Mouse (Mus musculus) frontal cortex, postnatal 10 days (tissue): ENCODE results near the gene Fam221a.
A peak's percentile ranks its signal among the peaks of the same experiment; 100 is the strongest.
"Not testable (repeated sequence)": the region's sequence is repeated elsewhere in the genome, so short reads cannot be mapped to it uniquely, and the experiment has no call there.

Experiments used
- DNase-seq, 2 experiments: peaks; one replicate each; pipeline ENCODE4 v3.0.0; 2022; ENCODE audit warnings: low spot score in 2 of 2, mixed read lengths in 1 of 2

Fam221a gene

DNA sequence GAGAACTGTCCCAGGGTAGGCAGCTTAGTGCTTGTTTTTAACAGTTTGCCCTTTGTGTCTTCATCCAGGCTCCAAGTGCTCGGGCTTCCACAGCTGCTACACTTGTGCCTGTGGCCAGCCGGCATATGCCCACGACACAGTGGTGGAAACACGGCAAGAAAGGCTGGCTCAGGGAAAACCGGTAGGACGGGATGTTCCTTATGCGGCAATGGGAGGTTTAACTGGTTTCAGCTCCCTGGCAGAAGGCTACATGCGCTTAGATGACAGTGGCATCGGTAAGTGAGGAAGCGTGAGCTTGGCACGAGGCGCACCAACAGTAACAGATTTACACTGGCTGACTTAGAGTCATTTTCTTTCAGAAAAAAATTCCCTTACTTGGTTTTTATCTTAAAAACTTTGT is 10.8 kb downstream of the Fam221a start:
- no peak for DNase-seq

GRCm38 (mm10) chr6:49394276-49394675 is 26.7 kb downstream of the Fam221a start:
- DNase-seq = no peak

GRCm38 (mm10) chr6:49395316-49395715 is 27.8 kb downstream of the Fam221a start, which contains the start of gene Stk31:
Stk31 (plus strand) TSS chr6:49395604.
- peak in 1 of 2 experiments; percentile 15 for DNase-seq

DNA sequence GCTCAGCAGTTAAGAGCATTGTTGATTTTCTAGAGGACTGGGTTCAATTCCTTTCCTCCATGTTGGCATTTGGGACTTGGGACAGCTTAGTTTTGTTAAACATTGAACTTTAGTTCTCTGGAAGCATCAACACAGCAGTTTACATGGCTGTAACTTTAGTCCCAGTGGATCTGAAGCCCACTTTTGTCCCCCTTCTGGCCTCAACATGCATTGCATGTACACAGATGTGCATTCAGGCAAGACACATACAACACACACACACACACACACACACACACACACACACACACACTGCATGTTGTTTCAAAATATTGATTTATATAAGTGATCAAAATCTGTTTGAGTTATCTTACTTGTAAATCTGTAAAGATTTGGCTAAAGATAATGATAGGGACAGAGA is 29.9 kb downstream of the Fam221a start:
- no peak for DNase-seq

DNA sequence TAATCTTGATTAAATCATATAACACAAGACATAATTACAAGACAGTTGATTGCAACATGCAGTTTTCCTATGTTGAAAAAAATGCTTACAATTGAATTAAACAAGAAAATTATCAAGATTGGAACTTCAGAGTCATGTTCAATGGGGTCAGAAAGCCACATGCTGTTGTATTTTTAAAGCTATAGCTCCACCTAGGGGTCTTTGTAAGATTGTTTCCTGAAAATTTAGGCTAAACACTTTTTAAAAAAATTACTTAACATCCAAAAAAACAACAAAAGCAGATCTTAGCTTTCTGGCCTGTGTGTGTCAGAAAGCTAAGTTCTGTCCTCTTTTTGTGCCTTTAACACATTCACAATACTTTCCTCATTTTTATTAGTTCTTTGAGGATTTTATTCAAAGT is 30.8 kb downstream of the Fam221a start:
- DNase-seq = no peak

GRCm38 (mm10) chr6:49410830-49411229 is 43.3 kb downstream of the Fam221a start:
- no peak for DNase-seq

- DNase-seq = not testable (repeated sequence)
These were observed 45.4 kb downstream of the Fam221a start for GRCm38 (mm10) chr6:49412967-49413366.

- no peak for DNase-seq
These were observed 48.4 kb downstream of the Fam221a start for GRCm38 (mm10) chr6:49415971-49416370.

DNA sequence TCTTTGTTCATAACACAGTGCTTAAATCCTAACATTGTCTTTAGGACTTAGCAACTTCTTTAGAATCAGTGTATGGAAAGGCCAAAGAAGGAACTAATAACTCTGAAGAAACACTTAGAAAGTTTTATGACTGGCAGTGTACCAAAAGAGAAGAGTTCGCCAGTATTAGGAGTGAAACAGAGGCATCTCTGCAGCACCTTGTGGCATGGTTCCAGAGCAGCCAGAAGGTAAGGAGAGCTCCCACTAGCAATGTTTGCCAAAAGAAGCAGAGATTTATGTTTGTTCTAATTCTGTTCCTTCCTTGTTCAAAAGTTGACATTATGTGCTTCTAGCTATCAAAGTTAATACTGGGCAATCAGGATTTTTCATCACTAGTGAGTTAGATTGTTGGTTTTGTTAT is 69.8 kb downstream of the Fam221a start:
- no peak for DNase-seq
